ENCODE assay signal across 8 mouse cellular contexts in the genomic region with DNA sequence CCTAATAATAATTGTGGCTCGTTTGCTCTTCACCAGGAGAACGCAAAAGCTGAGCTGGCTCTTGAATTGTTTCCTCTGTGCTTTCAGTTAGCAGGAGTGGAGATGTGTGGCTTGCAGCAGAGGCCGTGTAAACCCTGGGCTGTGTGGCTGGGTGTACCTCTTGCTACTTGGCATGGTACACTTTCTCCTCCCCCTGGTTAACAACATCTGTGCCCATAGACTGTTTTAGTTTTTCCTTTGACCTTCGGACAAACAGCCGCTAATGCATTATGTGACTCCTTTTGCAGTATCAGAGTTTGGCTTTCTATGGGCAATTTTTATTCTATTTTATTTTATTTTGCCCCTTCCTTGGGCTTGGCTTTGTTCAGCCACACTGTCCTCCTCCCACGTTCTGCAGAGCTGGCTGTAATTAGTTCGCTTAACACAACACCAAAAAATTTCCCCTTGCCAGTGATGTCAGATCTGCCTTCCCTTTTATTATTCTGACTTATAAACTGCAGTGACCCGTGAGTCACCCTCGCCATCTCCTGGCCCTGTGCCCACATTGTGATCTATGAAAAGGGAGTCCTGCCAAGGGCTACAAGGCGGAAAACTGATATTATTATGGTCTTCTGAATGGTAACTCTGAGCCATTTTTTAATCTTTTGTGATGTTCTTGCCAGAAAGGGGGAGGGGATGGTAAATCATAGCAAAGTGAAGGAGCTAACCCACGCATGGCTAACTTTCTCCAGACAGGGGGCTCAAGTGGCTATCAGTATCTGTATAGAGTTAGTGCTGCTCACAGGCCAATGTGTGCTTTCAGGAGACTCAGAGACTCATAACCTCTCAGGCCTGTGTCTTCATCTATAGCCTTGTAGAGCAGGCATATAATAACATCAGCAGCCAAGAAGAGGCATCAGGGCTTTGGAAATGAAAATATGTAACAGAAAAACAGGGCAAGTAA.
DNase-seq lines count a peak whose midpoint lies in the region; ATAC-seq and TF ChIP-seq lines count a peak whose summit lies in the region.

No protein-coding gene starts in this region.

- TF ChIP-seq CTCF in Patski (IDR thresholded peaks at IDR 0.05), result no peak

- peaks cover 73% of the 10 kb centered on the region for H3K4me1 ChIP-seq in heart, embryonic 13.5 days
- H3K4me1 ChIP-seq in kidney, embryonic 15.5 days, result peaks cover 59% of the 10 kb centered on the region

- peak overlapping the region; percentile 97 for H3K27ac ChIP-seq in heart, embryonic 13.5 days (replicated peaks)
- peak overlapping the region; percentile 91 for H3K27ac ChIP-seq in kidney, embryonic 15.5 days

- H3K9me3 ChIP-seq in heart, embryonic 13.5 days, result no peaks in the 10 kb centered on the region
- no peaks in the 10 kb centered on the region for H3K9me3 ChIP-seq in kidney, embryonic 15.5 days (replicated peaks)

- POLR2A ChIA-PET in Patski (lab: Charles Lee), result no interaction called here

- H3K4me2 ChIP-seq in heart, embryonic 13.5 days, result peak overlapping the region; percentile 46
- peak overlapping the region; percentile 7; the same call in 1 of the 2 replicates for H3K4me2 ChIP-seq in kidney, embryonic 15.5 days

- CTCF ChIA-PET in Patski (lab: Charles Lee), result interaction anchor here (0.8 to 1.5 kb wide), 3 partner anchors 62 to 140 kb away, joined by 3 read pairs; no protein-coding TSS in a partner anchor

- peak; percentile 40 for ATAC-seq in Patski
- ATAC-seq in heart, embryonic 13.5 days (ENCODE audit: extremely low read depth, insufficient number of reproducible peaks, low FRiP score, low TSS enrichment), result peak; percentile 40; the same call in 1 of the 2 replicates
- peak; percentile 77 for ATAC-seq in kidney, embryonic 15.5 days (replicated peaks; ENCODE audit: low FRiP score)

- in situ Hi-C loops in Patski (cut with MboI; ENCODE audit: low pct_unique_long_range_greater_than_20kb), result loop anchor here (5.0 kb wide), 1 partner anchor 50 kb away; no protein-coding TSS in a partner anchor

- H3K9ac ChIP-seq in heart, embryonic 13.5 days, result peak overlapping the region; percentile 68
- no peak overlapping the region for H3K9ac ChIP-seq in kidney, embryonic 15.5 days

- no peaks in the 10 kb centered on the region for H3K27me3 ChIP-seq in Patski
- no peaks in the 10 kb centered on the region for H3K27me3 ChIP-seq in heart, embryonic 13.5 days (replicated peaks)
- H3K27me3 ChIP-seq in kidney, embryonic 15.5 days, result no peaks in the 10 kb centered on the region

- intact Hi-C loops in left cerebral cortex, postnatal 36 days (cut with DNase I), result no loop called here

- no peak overlapping the region for H3K4me3 ChIP-seq in heart, embryonic 13.5 days
- no peak overlapping the region for H3K4me3 ChIP-seq in kidney, embryonic 15.5 days (replicated peaks)

- peak; percentile 97 for DNase-seq in Patski (ENCODE audit: low read depth, low spot score)
- DNase-seq in embryo, embryonic 10 days (ENCODE audit: low spot score), result peak; percentile 17
- DNase-seq in lung, postnatal 14 days, result peak; percentile 86
- DNase-seq in testis, postnatal 10 days (ENCODE audit: low spot score), result peak; percentile 89
- no peak for DNase-seq in left cerebral cortex, postnatal 36 days (ENCODE audit: low spot score in 2 of 2)
- DNase-seq in right cerebral cortex, adult 18-20 months, result no peak

- H3K36me3 ChIP-seq in heart, embryonic 13.5 days, result peaks cover 5% of the 10 kb centered on the region; the same call in 1 of the 2 replicates
- peaks cover 16% of the 10 kb centered on the region for H3K36me3 ChIP-seq in kidney, embryonic 15.5 days

- 24% methylated on average over 11 of the region's 11 CpGs for WGBS in heart, embryonic 13.5 days
- 12% methylated on average over 11 of the region's 11 CpGs for WGBS in kidney, embryonic 15.5 days

Comparison
In these comparisons a context has a peak if more than half of its experiments do, and no peak if none do; other contexts are left out.
1. DNase-seq: peak in Patski (single experiment), embryo, embryonic 10 days (single experiment), lung, postnatal 14 days (single experiment) and testis, postnatal 10 days (single experiment); none in left cerebral cortex, postnatal 36 days (0 of 2) and right cerebral cortex, adult 18-20 months (single experiment).
2. Peak in every context shown above with its lines, with median percentiles within 50 percentile points of each other: ATAC-seq.